Mouse (Mus musculus) MEL (cell line): Measurements from ENCODE around the gene Chd2.

Experiments used
- CHD1 ChIP-seq: IDR thresholded peaks from 2 replicates; pipeline ENCODE4 v1.6.1; 2012; ENCODE audit warnings: low read depth, mild to moderate bottlenecking, inconsistent platforms, low read length, improper control_type of control experiment
- CTCF ChIP-seq, 3 experiments: IDR thresholded peaks in 2 of 3; conservative IDR thresholded peaks in 1 of 3; 2 replicates each; pipeline ENCODE4 v1.5.1; 2011 to 2012; ENCODE audit warnings: low read length in 3 of 3, low read depth in 2 of 3, mild to moderate bottlenecking in 2 of 3, improper control_type of control experiment in 1 of 3, inconsistent platforms in 1 of 3, mixed read lengths in 1 of 3, moderate library complexity in 1 of 3; ENCODE audit not compliant: control insufficient read depth in 1 of 3, insufficient read depth in 1 of 3, poor library complexity in 1 of 3, severe bottlenecking in 1 of 3
- EP300 ChIP-seq, 2 experiments: IDR thresholded peaks; 2 replicates each; pipeline ENCODE4 v1.6.1; 2011; ENCODE audit warnings: improper control_type of control experiment in 2 of 2, low read length in 2 of 2, low read depth in 1 of 2, mild to moderate bottlenecking in 1 of 2
- GABPA ChIP-seq: IDR thresholded peaks from 2 replicates; pipeline ENCODE4 v1.6.1; 2012; ENCODE audit warnings: low read depth, mild to moderate bottlenecking, inconsistent platforms, low read length, improper control_type of control experiment, moderate library complexity
- GATA1 ChIP-seq: IDR thresholded peaks from 2 replicates; pipeline ENCODE4 v1.6.1; 2011; ENCODE audit warnings: low read depth, low read length, improper control_type of control experiment
- RAD21 ChIP-seq: IDR thresholded peaks from 2 replicates; pipeline ENCODE4 v1.6.1; 2011; ENCODE audit warnings: mild to moderate bottlenecking, low read depth, low read length, improper control_type of control experiment

- no peak for TF ChIP-seq EP300 (IDR thresholded peaks at IDR 0.05; ENCODE audit: low read depth in 1 of 2, low read length in 2 of 2)
- TF ChIP-seq CTCF (IDR thresholded peaks at IDR 0.05 in 2 of 3, conservative IDR thresholded peaks at IDR 0.05 in 1 of 3; ENCODE audit: control insufficient read depth in 1 of 3, insufficient read depth in 1 of 3, low read depth in 2 of 3, low read length in 3 of 3, poor library complexity in 1 of 3, severe bottlenecking in 1 of 3) = no peak
- TF ChIP-seq CHD1 = no peak
- no peak for TF ChIP-seq GATA1
- TF ChIP-seq RAD21 = no peak
- no peak for TF ChIP-seq GABPA
These were observed 99.8 kb downstream of the Chd2 start for GRCm38 (mm10) chr7:73441802-73442201.
